Mouse (Mus musculus): ENCODE measurements around the gene Mon1b. TPM values are rescaled to one million over a fixed set of nuclear protein-coding genes. Genes with fewer than 3 reads are reported as not detected.

Mon1b gene
- polyA plus RNA-seq, 1 experiment from 2014 or later = 9.1 TPM

- no peaks in the 10 kb centered on the region; the same call in 1 of the 2 replicates for H3K27me3 ChIP-seq
- no peak for ATAC-seq (ENCODE audit: insufficient number of reproducible peaks, low FRiP score, low TSS enrichment, low read depth)
- H3K4me2 ChIP-seq (replicated peaks) = no peak overlapping the region
- H3K4me3 ChIP-seq (replicated peaks) = no peak overlapping the region
- no peaks in the 10 kb centered on the region for H3K36me3 ChIP-seq
- H3K9me3 ChIP-seq (replicated peaks) = no peaks in the 10 kb centered on the region
- no peak overlapping the region for H3K9ac ChIP-seq
- no peaks in the 10 kb centered on the region for H3K4me1 ChIP-seq
- WGBS = 52% methylated on average over 4 of the region's 4 CpGs
- no peak overlapping the region for H3K27ac ChIP-seq (replicated peaks)
Observed at GRCm38 (mm10) chr8:113653151-113653550, 17.8 kb downstream of the Mon1b start.

- H3K9me3 ChIP-seq (replicated peaks) = no peaks in the 10 kb centered on the region
- WGBS = 88% methylated on average over 5 of the region's 5 CpGs
- no peak for ATAC-seq (ENCODE audit: insufficient number of reproducible peaks, low FRiP score, low TSS enrichment, low read depth)
- H3K36me3 ChIP-seq = no peaks in the 10 kb centered on the region
- no peaks in the 10 kb centered on the region; the same call in 1 of the 2 replicates for H3K27me3 ChIP-seq
- no peak overlapping the region for H3K9ac ChIP-seq
- H3K4me3 ChIP-seq (replicated peaks) = no peak overlapping the region
- H3K4me1 ChIP-seq = no peaks in the 10 kb centered on the region
- no peak overlapping the region for H3K4me2 ChIP-seq (replicated peaks)
- no peak overlapping the region for H3K27ac ChIP-seq (replicated peaks)
Observed at GRCm38 (mm10) chr8:113656154-113656553, 20.8 kb downstream of the Mon1b start.

GRCm38 (mm10) chr8:113656681-113657298, 21.4 kb downstream of the Mon1b start:
- Histone ChIP-seq H3K9ac (no peak overlapping the region), H3K4me1 (no peaks in the 10 kb centered on the region), H3K27me3 (no peaks in the 10 kb centered on the region; the same call in 1 of the 2 replicates), H3K27ac (replicated peaks) (no peak overlapping the region), H3K4me2 (replicated peaks) (no peak overlapping the region), H3K4me3 (replicated peaks) (no peak overlapping the region), H3K9me3 (replicated peaks) (no peaks in the 10 kb centered on the region), H3K36me3 (no peaks in the 10 kb centered on the region)
- WGBS = 77% methylated on average over 11 of the region's 11 CpGs
- no peak for ATAC-seq (ENCODE audit: insufficient number of reproducible peaks, low FRiP score, low TSS enrichment, low read depth)

DNA sequence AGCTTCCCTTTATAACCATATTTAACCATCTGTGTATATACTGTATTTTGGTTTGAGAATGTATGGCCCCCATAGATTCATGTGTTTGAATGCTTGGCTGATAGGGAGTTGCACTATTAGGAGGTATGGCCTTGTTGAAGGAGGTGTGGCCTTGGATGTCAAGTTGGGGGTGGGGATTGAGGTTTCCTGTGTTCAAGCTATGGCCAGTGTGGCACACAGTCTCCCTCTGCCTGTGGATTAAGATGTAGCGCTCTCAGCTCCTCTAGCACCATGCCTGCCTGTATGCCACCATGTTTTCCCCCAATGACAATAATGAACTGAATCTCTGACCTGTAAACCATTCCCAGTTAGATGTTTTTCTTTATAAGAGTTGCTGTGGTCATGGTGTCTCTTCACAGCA, 24.7 kb downstream of the Mon1b start:
- Histone ChIP-seq H3K27ac (replicated peaks) (no peak overlapping the region), H3K27me3 (no peaks in the 10 kb centered on the region), H3K36me3 (no peaks in the 10 kb centered on the region), H3K4me3 (replicated peaks) (no peak overlapping the region), H3K4me2 (replicated peaks) (no peak overlapping the region), H3K9ac (no peak overlapping the region), H3K4me1 (no peaks in the 10 kb centered on the region), H3K9me3 (replicated peaks) (no peaks in the 10 kb centered on the region)
- no peak for ATAC-seq (ENCODE audit: insufficient number of reproducible peaks, low FRiP score, low TSS enrichment, low read depth)
- WGBS = 93% methylated on average over 1 of the region's 1 CpGs

DNA sequence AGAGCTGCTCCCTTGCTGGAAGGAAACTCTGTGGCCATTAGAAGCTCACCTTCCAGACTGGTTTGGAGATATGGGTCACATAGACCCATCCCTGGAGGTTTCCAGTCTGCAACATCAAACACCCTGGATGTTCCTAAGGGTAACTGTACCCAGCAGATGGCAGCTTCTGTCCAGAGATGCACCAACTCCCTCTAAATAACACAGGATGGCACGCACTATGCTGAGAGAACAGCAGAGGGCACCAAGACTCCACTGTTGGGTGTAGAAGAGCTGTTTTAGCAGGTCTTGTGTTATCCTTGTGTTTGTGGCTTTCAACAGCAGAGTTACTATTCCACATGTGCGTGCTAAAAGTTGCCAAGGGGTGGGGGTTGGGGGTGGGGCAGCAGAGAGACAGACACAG, 29.2 kb downstream of the Mon1b start:
- no peaks in the 10 kb centered on the region for H3K36me3 ChIP-seq
- H3K4me1 ChIP-seq = no peaks in the 10 kb centered on the region
- no peak overlapping the region for H3K27ac ChIP-seq (replicated peaks)
- H3K9ac ChIP-seq = no peak overlapping the region
- peak; percentile 69 for ATAC-seq (ENCODE audit: insufficient number of reproducible peaks, low FRiP score, low TSS enrichment, low read depth)
- no peaks in the 10 kb centered on the region for H3K9me3 ChIP-seq (replicated peaks)
- H3K4me3 ChIP-seq (replicated peaks) = no peak overlapping the region
- no peak overlapping the region for H3K4me2 ChIP-seq (replicated peaks)
- WGBS = 12% methylated on average over 2 of the region's 2 CpGs
- H3K27me3 ChIP-seq = 0 out of 2 replicates have a peak, but pooled peaks cover 4% of the 10 kb centered on the region

GRCm38 (mm10) chr8:113665036-113665435, 29.6 kb downstream of the Mon1b start:
- Histone ChIP-seq H3K27ac (replicated peaks) (no peak overlapping the region), H3K9ac (no peak overlapping the region), H3K9me3 (replicated peaks) (no peaks in the 10 kb centered on the region), H3K4me3 (replicated peaks) (no peak overlapping the region), H3K36me3 (no peaks in the 10 kb centered on the region), H3K4me1 (no peaks in the 10 kb centered on the region), H3K4me2 (replicated peaks) (no peak overlapping the region), H3K27me3 (0 out of 2 replicates have a peak, but pooled peaks cover 4% of the 10 kb centered on the region)
- WGBS = 72% methylated on average over 4 of the region's 4 CpGs
- ATAC-seq (ENCODE audit: insufficient number of reproducible peaks, low FRiP score, low TSS enrichment, low read depth) = no peak

- Histone ChIP-seq H3K9ac (no peak overlapping the region), H3K4me3 (replicated peaks) (no peak overlapping the region), H3K4me2 (replicated peaks) (no peak overlapping the region), H3K27ac (replicated peaks) (no peak overlapping the region), H3K4me1 (no peaks in the 10 kb centered on the region), H3K27me3 (0 out of 2 replicates have a peak, but pooled peaks cover 4% of the 10 kb centered on the region), H3K36me3 (no peaks in the 10 kb centered on the region), H3K9me3 (replicated peaks) (no peaks in the 10 kb centered on the region)
- no peak for ATAC-seq (ENCODE audit: insufficient number of reproducible peaks, low FRiP score, low TSS enrichment, low read depth)
- 55% methylated on average over 8 of the region's 8 CpGs for WGBS
Observed at GRCm38 (mm10) chr8:113665951-113666350, 30.6 kb downstream of the Mon1b start.

DNA sequence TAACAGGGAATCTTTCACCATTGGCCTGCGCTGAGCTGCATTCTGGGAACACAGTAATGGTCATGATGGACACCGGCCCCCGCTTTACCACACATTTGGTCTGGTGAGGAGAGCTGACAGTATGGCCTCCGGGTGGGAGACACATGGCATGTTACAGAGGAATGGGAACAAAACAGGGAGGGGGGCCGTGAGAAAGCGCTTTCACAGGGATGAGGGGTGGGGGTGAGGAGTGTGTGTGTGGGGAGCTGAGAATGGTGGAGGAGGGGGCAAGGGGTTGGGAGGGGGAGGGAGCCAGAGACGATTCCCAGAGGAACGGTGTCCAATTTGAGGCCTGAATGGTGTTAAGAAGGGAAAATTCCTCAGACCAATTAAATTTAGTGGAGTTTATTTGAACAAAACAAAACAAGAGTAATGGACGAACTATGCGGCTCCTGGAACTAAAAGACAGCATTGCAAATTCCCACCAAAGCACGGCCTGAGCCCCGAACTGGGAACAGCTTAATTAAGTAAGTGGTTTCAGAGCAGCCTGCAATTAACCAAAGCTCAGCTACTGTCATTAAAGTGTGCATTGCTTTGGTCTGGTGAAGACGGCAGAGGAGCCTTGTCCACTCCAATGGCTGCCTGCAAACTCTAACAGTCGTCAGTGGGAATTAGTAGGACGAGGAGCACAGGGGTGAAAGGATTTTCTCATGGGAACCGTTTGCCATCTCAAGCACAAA, 31.5 kb downstream of the Mon1b start:
- Histone ChIP-seq H3K27ac (replicated peaks) (no peak overlapping the region), H3K9me3 (replicated peaks) (no peaks in the 10 kb centered on the region), H3K4me3 (replicated peaks) (no peak overlapping the region), H3K9ac (no peak overlapping the region), H3K27me3 (0 out of 2 replicates have a peak, but pooled peaks cover 4% of the 10 kb centered on the region), H3K4me1 (no peaks in the 10 kb centered on the region), H3K4me2 (replicated peaks) (no peak overlapping the region), H3K36me3 (no peaks in the 10 kb centered on the region)
- no peak for ATAC-seq (ENCODE audit: insufficient number of reproducible peaks, low FRiP score, low TSS enrichment, low read depth)
- 49% methylated on average over 16 of the region's 16 CpGs for WGBS

GRCm38 (mm10) chr8:113669924-113670323, 34.5 kb downstream of the Mon1b start:
- ATAC-seq (ENCODE audit: insufficient number of reproducible peaks, low FRiP score, low TSS enrichment, low read depth) = no peak
- H3K4me3 ChIP-seq (replicated peaks) = no peak overlapping the region
- H3K27ac ChIP-seq (replicated peaks) = no peak overlapping the region
- no peaks in the 10 kb centered on the region for H3K36me3 ChIP-seq
- H3K4me1 ChIP-seq = 0 out of 2 replicates have a peak, but pooled peaks cover 12% of the 10 kb centered on the region
- 0 out of 2 replicates have a peak, but pooled peaks cover 4% of the 10 kb centered on the region for H3K27me3 ChIP-seq
- H3K9me3 ChIP-seq (replicated peaks) = no peaks in the 10 kb centered on the region
- 70% methylated on average over 10 of the region's 10 CpGs for WGBS
- no peak overlapping the region for H3K9ac ChIP-seq
- H3K4me2 ChIP-seq (replicated peaks) = no peak overlapping the region

DNA sequence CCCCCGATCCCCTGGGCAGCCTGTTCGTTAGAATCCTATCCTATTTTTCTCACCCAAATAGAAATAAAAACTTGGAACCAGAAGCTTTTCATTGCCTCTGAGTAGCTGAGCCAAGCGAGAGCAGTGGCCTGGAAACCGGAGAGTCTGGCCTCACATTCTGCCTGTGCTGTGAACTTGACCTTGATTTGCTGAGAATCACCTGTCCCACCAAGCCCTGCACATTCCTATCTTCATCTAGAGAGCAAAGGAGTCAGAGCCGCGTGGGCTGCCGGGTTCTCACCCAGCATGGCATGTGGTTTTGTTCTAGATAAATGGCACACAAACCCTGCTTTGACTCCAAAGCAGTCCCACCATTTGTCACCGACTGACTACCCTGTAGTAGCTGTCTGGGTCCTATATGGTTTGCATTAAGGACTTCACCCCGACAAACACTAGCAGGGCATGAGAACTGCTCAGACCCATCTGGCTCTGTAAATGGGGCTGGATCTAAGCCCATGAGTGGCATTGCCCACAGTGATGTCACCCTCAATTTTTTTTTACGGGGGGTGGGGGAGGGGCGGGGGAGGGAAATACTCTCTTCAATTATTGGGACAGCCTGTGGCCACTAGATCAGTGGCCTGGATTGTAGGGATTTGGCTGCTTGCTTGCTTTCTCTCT, 37.3 kb downstream of the Mon1b start:
- H3K4me3 ChIP-seq (replicated peaks) = no peak overlapping the region
- H3K4me1 ChIP-seq = 0 out of 2 replicates have a peak, but pooled peaks cover 14% of the 10 kb centered on the region
- no peaks in the 10 kb centered on the region for H3K36me3 ChIP-seq
- no peaks in the 10 kb centered on the region for H3K9me3 ChIP-seq (replicated peaks)
- no peak overlapping the region for H3K4me2 ChIP-seq (replicated peaks)
- no peak overlapping the region for H3K27ac ChIP-seq (replicated peaks)
- WGBS = 58% methylated on average over 11 of the region's 11 CpGs
- H3K9ac ChIP-seq = no peak overlapping the region
- ATAC-seq (ENCODE audit: insufficient number of reproducible peaks, low FRiP score, low TSS enrichment, low read depth) = 0 out of 2 replicates have a peak, but pooled peaks have one; percentile 65
- 0 out of 2 replicates have a peak, but pooled peaks cover 4% of the 10 kb centered on the region for H3K27me3 ChIP-seq

DNA sequence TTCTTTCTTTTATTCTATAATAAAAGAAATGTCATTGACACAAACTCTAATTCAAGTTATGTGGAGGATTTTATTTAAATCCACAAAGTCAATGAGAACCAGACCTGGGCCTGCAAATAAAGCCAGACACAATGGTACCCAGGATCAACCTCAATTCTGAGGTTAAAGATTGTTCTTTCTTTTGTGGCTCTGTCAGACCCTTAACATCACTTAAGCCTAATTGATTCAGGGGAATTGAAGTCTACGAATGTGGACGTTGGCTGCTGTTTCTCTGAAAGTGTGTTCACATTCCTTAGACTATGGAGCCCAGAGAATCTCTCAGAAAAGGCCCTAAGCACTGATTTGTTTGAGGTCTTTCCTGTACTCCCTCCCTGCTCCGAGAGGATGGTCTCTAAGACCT, 37.9 kb downstream of the Mon1b start:
- no peaks in the 10 kb centered on the region for H3K36me3 ChIP-seq
- no peaks in the 10 kb centered on the region for H3K9me3 ChIP-seq (replicated peaks)
- no peak overlapping the region for H3K4me3 ChIP-seq (replicated peaks)
- H3K27ac ChIP-seq (replicated peaks) = no peak overlapping the region
- H3K27me3 ChIP-seq = no peaks in the 10 kb centered on the region
- 0 out of 2 replicates have a peak, but pooled peaks cover 14% of the 10 kb centered on the region for H3K4me1 ChIP-seq
- ATAC-seq (ENCODE audit: insufficient number of reproducible peaks, low FRiP score, low TSS enrichment, low read depth) = no peak
- H3K9ac ChIP-seq = no peak overlapping the region
- H3K4me2 ChIP-seq (replicated peaks) = no peak overlapping the region
- WGBS = 37% methylated on average over 3 of the region's 3 CpGs

Data from embryonic facial prominence, embryonic 15.5 days (tissue).